ENCODE assay signal across 11 mouse cellular contexts in genomic region chr13:49316386-49317162, GRCm38 (mm10). TPM values are rescaled to one million over a fixed set of nuclear protein-coding genes. Genes with fewer than 3 reads are reported as not detected.
DNase-seq lines count a peak whose midpoint lies in the region; ATAC-seq lines count a peak whose summit lies in the region.
"Had no signal": no experiment of that assay in that cellular context is flagged by ENCODE, and none has a peak within 500 bp of the region (broad histone marks: within the 10 kb centered on the region; RNA-seq: fewer than 3 reads in every experiment).

No protein-coding gene starts in this region.

- WGBS in midbrain, embryonic 13.5 days: 32% methylated on average over 9 of the region's 9 CpGs
- WGBS in midbrain, embryonic 11.5 days: 58% methylated on average over 9 of the region's 9 CpGs
- 8% methylated on average over 9 of the region's 9 CpGs for WGBS in forebrain, embryonic 16.5 days
- 50% methylated on average over 9 of the region's 9 CpGs for WGBS in kidney, embryonic 15.5 days

- intact Hi-C loops in left cerebral cortex, postnatal 25 days (cut with DNase I): no loop called here

- H3K9me3 ChIP-seq in midbrain, embryonic 13.5 days: no peaks in the 10 kb centered on the region
- no peaks in the 10 kb centered on the region for H3K9me3 ChIP-seq in midbrain, embryonic 11.5 days (ENCODE audit: control insufficient read depth, low read length)
- no peaks in the 10 kb centered on the region for H3K9me3 ChIP-seq in forebrain, embryonic 16.5 days (ENCODE audit: control insufficient read depth, low read length)
- H3K9me3 ChIP-seq in kidney, embryonic 15.5 days (replicated peaks): no peaks in the 10 kb centered on the region
- H3K9me3 ChIP-seq: lung, embryonic 15.5 days had no signal

- no peaks in the 10 kb centered on the region for H3K36me3 ChIP-seq in midbrain, embryonic 13.5 days
- no peaks in the 10 kb centered on the region for H3K36me3 ChIP-seq in midbrain, embryonic 11.5 days (ENCODE audit: control insufficient read depth, insufficient read depth, low read length)
- peaks cover 2% of the 10 kb centered on the region; the same call in 1 of the 2 replicates for H3K36me3 ChIP-seq in forebrain, embryonic 16.5 days (ENCODE audit: control insufficient read depth, insufficient read depth)
- no peaks in the 10 kb centered on the region for H3K36me3 ChIP-seq in kidney, embryonic 15.5 days
- H3K36me3 ChIP-seq: lung, embryonic 15.5 days had no signal

- no peak overlapping the region for H3K9ac ChIP-seq in midbrain, embryonic 13.5 days (replicated peaks)
- H3K9ac ChIP-seq in midbrain, embryonic 11.5 days (ENCODE audit: low read length): no peak overlapping the region
- H3K9ac ChIP-seq in forebrain, embryonic 16.5 days (replicated peaks; ENCODE audit: low read depth, low read length): peak overlapping the region; percentile 26; the same call in 1 of the 2 replicates
- H3K9ac ChIP-seq in kidney, embryonic 15.5 days: no peak overlapping the region
- H3K9ac ChIP-seq: lung, embryonic 15.5 days had no signal

- no peak for DNase-seq in midbrain, embryonic 11.5 days (ENCODE audit: low spot score, missing footprints)
- DNase-seq in embryo, embryonic 11 days: peak; percentile 39
- DNase-seq in retina, embryonic 14.5 days (ENCODE audit: low spot score): peak; percentile 74
- no peak for DNase-seq in left cerebral cortex, postnatal 25 days (ENCODE audit: low spot score in 2 of 2)
- no peak for DNase-seq in lung, postnatal 10 days
- DNase-seq: heart, adult 2 months; kidney, adult 11 months had no signal

- peak overlapping the region; percentile 19; the same call in 1 of the 2 replicates for H3K27ac ChIP-seq in midbrain, embryonic 13.5 days
- H3K27ac ChIP-seq in midbrain, embryonic 11.5 days (ENCODE audit: low read depth, low read length): no peak overlapping the region
- H3K27ac ChIP-seq in forebrain, embryonic 16.5 days (ENCODE audit: low read length): peak overlapping the region; percentile 71
- no peak overlapping the region for H3K27ac ChIP-seq in kidney, embryonic 15.5 days
- H3K27ac ChIP-seq: heart, adult 2 months; lung, embryonic 15.5 days had no signal

- H3K4me2 ChIP-seq in midbrain, embryonic 13.5 days (replicated peaks): no peak overlapping the region
- no peak overlapping the region for H3K4me2 ChIP-seq in midbrain, embryonic 11.5 days
- peak overlapping the region; percentile 64 for H3K4me2 ChIP-seq in forebrain, embryonic 16.5 days (ENCODE audit: low read length)
- H3K4me2 ChIP-seq in kidney, embryonic 15.5 days: no peak overlapping the region
- H3K4me2 ChIP-seq: lung, embryonic 15.5 days had no signal

- peaks cover 49% of the 10 kb centered on the region for H3K27me3 ChIP-seq in midbrain, embryonic 13.5 days
- peaks cover 20% of the 10 kb centered on the region for H3K27me3 ChIP-seq in midbrain, embryonic 11.5 days (ENCODE audit: control insufficient read depth, insufficient read depth, low read length)
- no peaks in the 10 kb centered on the region for H3K27me3 ChIP-seq in forebrain, embryonic 16.5 days (replicated peaks; ENCODE audit: control insufficient read depth, insufficient read depth, low read length)
- H3K27me3 ChIP-seq in kidney, embryonic 15.5 days: no peaks in the 10 kb centered on the region
- H3K27me3 ChIP-seq: lung, embryonic 15.5 days had no signal

- no peak for ATAC-seq in midbrain, embryonic 13.5 days
- ATAC-seq in midbrain, embryonic 11.5 days (ENCODE audit: low FRiP score): no peak
- ATAC-seq in forebrain, embryonic 16.5 days: peak; percentile 62
- ATAC-seq in kidney, embryonic 15.5 days (replicated peaks; ENCODE audit: low FRiP score): no peak

- H3K4me3 ChIP-seq in midbrain, embryonic 13.5 days (replicated peaks): no peak overlapping the region
- no peak overlapping the region for H3K4me3 ChIP-seq in midbrain, embryonic 11.5 days (ENCODE audit: low read depth, low read length)
- no peak overlapping the region; the same call in 1 of the 2 replicates for H3K4me3 ChIP-seq in forebrain, embryonic 16.5 days (replicated peaks; ENCODE audit: low read length)
- no peak overlapping the region for H3K4me3 ChIP-seq in kidney, embryonic 15.5 days (replicated peaks)
- H3K4me3 ChIP-seq: heart, adult 2 months; lung, embryonic 15.5 days had no signal

- peaks cover 46% of the 10 kb centered on the region for H3K4me1 ChIP-seq in midbrain, embryonic 13.5 days (replicated peaks)
- peaks cover 29% of the 10 kb centered on the region for H3K4me1 ChIP-seq in midbrain, embryonic 11.5 days (ENCODE audit: control insufficient read depth, insufficient read depth, low read length)
- peaks cover 48% of the 10 kb centered on the region for H3K4me1 ChIP-seq in forebrain, embryonic 16.5 days (replicated peaks; ENCODE audit: control insufficient read depth, insufficient read depth, low read length)
- H3K4me1 ChIP-seq in kidney, embryonic 15.5 days: peaks cover 11% of the 10 kb centered on the region

RNA-seq across cellular contexts. Expression of gene Fgd3, which starts 3.5 kb away (rescaled TPM):
- polyA plus RNA-seq in midbrain, embryonic 13.5 days (2015; fragmentation: Nextera tagmentation; extraction: Ambion mirVana): 1.8 TPM in 2 replicates
- 0.74 and 0.77 TPM in 2 replicates for polyA plus RNA-seq in midbrain, embryonic 11.5 days (2014; fragmentation: Nextera tagmentation; extraction: Ambion mirVana)
- 3.1 and 4.2 TPM in 2 replicates for polyA plus RNA-seq in forebrain, embryonic 16.5 days (2015; fragmentation: Nextera tagmentation; extraction: Ambion mirVana)
- total RNA-seq in left cerebral cortex, postnatal 25 days (2021): 1 to 10 TPM; 6.3 to 6.8 TPM
- polyA plus RNA-seq in kidney, embryonic 15.5 days (2015; fragmentation: Nextera tagmentation; extraction: Ambion mirVana): 0.74 and 0.78 TPM in 2 replicates

RNA-seq across cellular contexts. Expression of gene Bicd2, which starts 24.8 kb away (rescaled TPM):
- 24.0 and 26.6 TPM in 2 replicates for polyA plus RNA-seq in midbrain, embryonic 13.5 days (2015; fragmentation: Nextera tagmentation; extraction: Ambion mirVana)
- 24.8 and 25.3 TPM in 2 replicates for polyA plus RNA-seq in midbrain, embryonic 11.5 days (2014; fragmentation: Nextera tagmentation; extraction: Ambion mirVana)
- 30.1 and 31.5 TPM in 2 replicates for polyA plus RNA-seq in forebrain, embryonic 16.5 days (2015; fragmentation: Nextera tagmentation; extraction: Ambion mirVana)
- 10 to 100 TPM; 48.5 to 51.0 TPM for total RNA-seq in left cerebral cortex, postnatal 25 days (2021)
- 25.0 and 26.5 TPM in 2 replicates for polyA plus RNA-seq in kidney, embryonic 15.5 days (2015; fragmentation: Nextera tagmentation; extraction: Ambion mirVana)

Comparison
In these comparisons a context has a peak if more than half of its experiments do, and no peak if none do; other contexts are left out.
1. H3K27ac ChIP-seq: peak in midbrain, embryonic 13.5 days (single experiment) and forebrain, embryonic 16.5 days (single experiment); none in midbrain, embryonic 11.5 days (single experiment) and kidney, embryonic 15.5 days (single experiment).
2. DNase-seq: peak in embryo, embryonic 11 days (single experiment) and retina, embryonic 14.5 days (single experiment); none in midbrain, embryonic 11.5 days (single experiment), left cerebral cortex, postnatal 25 days (0 of 2) and lung, postnatal 10 days (single experiment).